In the genomic region with DNA sequence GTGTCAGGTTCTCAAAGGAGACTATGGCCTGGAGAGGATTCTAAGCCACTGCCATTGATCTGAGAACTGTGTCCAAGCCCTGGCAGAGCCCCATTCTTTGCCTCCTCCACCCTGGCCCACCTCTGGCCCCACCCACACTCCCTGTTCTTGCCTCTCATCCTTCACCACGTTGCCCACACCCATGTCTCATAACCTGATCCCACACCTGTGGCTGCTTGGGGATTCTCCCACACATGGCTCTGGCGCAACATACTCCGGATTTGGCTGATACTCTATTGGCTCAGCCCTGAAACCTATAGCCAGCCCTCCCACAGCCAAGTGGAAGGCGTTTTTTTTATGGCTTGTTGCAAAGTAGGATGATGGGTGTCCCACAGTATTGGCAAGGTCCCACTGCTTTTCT, we compare ENCODE assay signal across 22 mouse cellular contexts. TPM values are rescaled to one million over a fixed set of nuclear protein-coding genes. Genes with fewer than 3 reads are reported as not detected.
"Had no signal": no experiment of that assay in that cellular context is flagged by ENCODE, and none has a peak within 500 bp of the region (broad histone marks: within the 10 kb centered on the region; RNA-seq: fewer than 3 reads in every experiment).

No protein-coding gene starts in this region.

- H3K27me3 ChIP-seq: liver, embryonic 15.5 days; lung, embryonic 15.5 days; midbrain, embryonic 13.5 days; midbrain, embryonic 15.5 days; neural tube, embryonic 12.5 days had no signal

- H3K4me3 ChIP-seq: liver, embryonic 15.5 days; lung, embryonic 15.5 days; megakaryocyte, embryonic 14.5 days; midbrain, embryonic 13.5 days; midbrain, embryonic 15.5 days; neural tube, embryonic 12.5 days had no signal

- H3K9ac ChIP-seq: liver, embryonic 15.5 days; liver, postnatal 0 days; lung, embryonic 15.5 days; midbrain, embryonic 13.5 days; midbrain, embryonic 15.5 days; neural tube, embryonic 12.5 days had no signal

- H3K9me3 ChIP-seq: liver, embryonic 15.5 days; lung, embryonic 15.5 days; megakaryocyte, embryonic 14.5 days; midbrain, embryonic 13.5 days; midbrain, embryonic 15.5 days; neural tube, embryonic 12.5 days had no signal

- H3K4me2 ChIP-seq: liver, embryonic 15.5 days; lung, embryonic 15.5 days; midbrain, embryonic 11.5 days; midbrain, embryonic 13.5 days; midbrain, embryonic 15.5 days; neural tube, embryonic 12.5 days had no signal

- ATAC-seq: liver, postnatal 0 days; lung, postnatal 0 days; midbrain, embryonic 13.5 days; midbrain, embryonic 15.5 days had no signal

- H3K27ac ChIP-seq: liver, embryonic 15.5 days; lung, embryonic 15.5 days; macrophage; midbrain, embryonic 13.5 days; midbrain, embryonic 15.5 days; neural tube, embryonic 12.5 days had no signal

- H3K36me3 ChIP-seq: lung, embryonic 15.5 days; midbrain, embryonic 13.5 days; midbrain, embryonic 15.5 days; neural tube, embryonic 12.5 days had no signal

- DNase-seq: liver, postnatal 0 days; lung, adult 2 months; lung, postnatal 14 days; lung, postnatal 36 days; right cerebral cortex, postnatal 14 days; thymus, adult 18-20 months; thymus, postnatal 14 days; thymus, postnatal 36 days had no signal

RNA-seq across cellular contexts. Expression of a gene that starts 41.8 kb away (rescaled TPM):
- total RNA-seq: megakaryocyte progenitor cell, adult 5-6 weeks; monocyte, adult 5-6 weeks; neutrophil, adult 5-6 weeks had no signal
- polyA plus RNA-seq: liver, embryonic 15.5 days; liver, postnatal 0 days; macrophage; midbrain, embryonic 11.5 days; spleen, adult 2 months; stomach, embryonic 14.5 days had no signal
